Comparison of ENCODE assay signal across 21 mouse cellular contexts in genomic region chr6:145904616-145905015, GRCm38 (mm10). TPM values are rescaled to one million over a fixed set of nuclear protein-coding genes. Genes with fewer than 3 reads are reported as not detected.
DNase-seq lines count a peak whose midpoint lies in the region; ATAC-seq and TF ChIP-seq lines count a peak whose summit lies in the region.
"Had no signal": no experiment of that assay in that cellular context is flagged by ENCODE, and none has a peak within 500 bp of the region (broad histone marks: within the 10 kb centered on the region; RNA-seq: fewer than 3 reads in every experiment).

No protein-coding gene starts in this region.

- DNase-seq in forebrain, embryonic 11.5 days (ENCODE audit: low spot score) = peak; percentile 29
- DNase-seq in forebrain, embryonic 14.5 days (ENCODE audit: low spot score) = no peak
- DNase-seq in heart, adult 11 months = peak; percentile 80
- peak; percentile 69 for DNase-seq in midbrain, embryonic 11.5 days (ENCODE audit: low spot score, missing footprints)
- DNase-seq in CH12.LX (ENCODE audit: extremely low read depth) = no peak
- DNase-seq in kidney, postnatal 14 days = no peak
- DNase-seq: adrenal gland, adult 2 months; adrenal gland, adult 8-10 months; adrenal gland, postnatal 10 days; adrenal gland, postnatal 14 days; adrenal gland, postnatal 25 days; adrenal gland, postnatal 36 days; B cell, adult 2 months; cerebellum, adult 11 months had no signal

- no peaks in the 10 kb centered on the region for H3K79me2 ChIP-seq in CH12.LX (replicated peaks; ENCODE audit: control insufficient read depth, extremely low read depth, insufficient read depth, poor library complexity, severe bottlenecking)

- H3K4me1 ChIP-seq in forebrain, embryonic 11.5 days (replicated peaks; ENCODE audit: control insufficient read depth, insufficient read depth, low read length) = no peaks in the 10 kb centered on the region
- H3K4me1 ChIP-seq in forebrain, embryonic 14.5 days (ENCODE audit: control insufficient read depth, insufficient read depth, low read length) = no peaks in the 10 kb centered on the region
- peaks cover 6% of the 10 kb centered on the region; the same call in 1 of the 2 replicates for H3K4me1 ChIP-seq in heart, embryonic 11.5 days (ENCODE audit: control insufficient read depth, insufficient read depth, low read length)
- no peaks in the 10 kb centered on the region for H3K4me1 ChIP-seq in midbrain, embryonic 11.5 days (ENCODE audit: control insufficient read depth, insufficient read depth, low read length)
- no peaks in the 10 kb centered on the region for H3K4me1 ChIP-seq in midbrain, embryonic 16.5 days (ENCODE audit: control insufficient read depth, insufficient read depth, low read length)
- peaks cover 24 to 37% of the 10 kb centered on the region in 2 experiments for H3K4me1 ChIP-seq in CH12.LX (ENCODE audit: control insufficient read depth in 1 of 2, insufficient read depth in 2 of 2)

- no peaks in the 10 kb centered on the region for H3K9me3 ChIP-seq in forebrain, embryonic 11.5 days (ENCODE audit: control insufficient read depth, low read length)
- no peaks in the 10 kb centered on the region for H3K9me3 ChIP-seq in forebrain, embryonic 14.5 days (replicated peaks; ENCODE audit: control insufficient read depth, low read length)
- H3K9me3 ChIP-seq in heart, embryonic 11.5 days (replicated peaks; ENCODE audit: control insufficient read depth, low read length) = no peaks in the 10 kb centered on the region
- H3K9me3 ChIP-seq in midbrain, embryonic 11.5 days (ENCODE audit: control insufficient read depth, low read length) = no peaks in the 10 kb centered on the region
- H3K9me3 ChIP-seq in midbrain, embryonic 16.5 days (replicated peaks; ENCODE audit: control insufficient read depth, low read length, poor library complexity, severe bottlenecking) = no peaks in the 10 kb centered on the region
- H3K9me3 ChIP-seq in CH12.LX (replicated peaks; ENCODE audit: low read length) = peaks cover 2% of the 10 kb centered on the region

- TF ChIP-seq EP300 in CH12.LX (IDR thresholded peaks at IDR 0.05; ENCODE audit: low read length) = no peak

- in situ Hi-C loops in CH12.LX (cut with MboI; ENCODE audit: low pct_ligation_motif_present, low pct_unique_long_range_greater_than_20kb, low sequenced_read_pairs) = no loop called here

- no peak for TF ChIP-seq RAD21 in CH12.LX (IDR thresholded peaks at IDR 0.05; ENCODE audit: low read depth, low read length)

- TF ChIP-seq POLR2A in CH12.LX (IDR thresholded peaks at IDR 0.05; ENCODE audit: low read depth, low read length) = no peak

- H3K4me2 ChIP-seq in forebrain, embryonic 11.5 days (ENCODE audit: low read depth, low read length, severe bottlenecking) = no peak overlapping the region
- H3K4me2 ChIP-seq in forebrain, embryonic 14.5 days (ENCODE audit: low read length) = no peak overlapping the region
- no peak overlapping the region for H3K4me2 ChIP-seq in heart, embryonic 11.5 days
- no peak overlapping the region for H3K4me2 ChIP-seq in midbrain, embryonic 11.5 days
- H3K4me2 ChIP-seq in midbrain, embryonic 16.5 days (ENCODE audit: low read length) = no peak overlapping the region
- H3K4me2 ChIP-seq in CH12.LX (ENCODE audit: insufficient read depth, low read depth, poor library complexity, severe bottlenecking) = peak overlapping the region; percentile 85

- H3K4me3 ChIP-seq in forebrain, embryonic 11.5 days (ENCODE audit: low read depth, low read length) = no peak overlapping the region
- H3K4me3 ChIP-seq in forebrain, embryonic 14.5 days (ENCODE audit: low read depth, low read length) = no peak overlapping the region
- no peak overlapping the region for H3K4me3 ChIP-seq in heart, embryonic 11.5 days (ENCODE audit: low read depth, low read length)
- H3K4me3 ChIP-seq in midbrain, embryonic 11.5 days (ENCODE audit: low read depth, low read length) = no peak overlapping the region
- no peak overlapping the region for H3K4me3 ChIP-seq in midbrain, embryonic 16.5 days (ENCODE audit: low read depth, low read length)
- no peak overlapping the region for H3K4me3 ChIP-seq in CH12.LX (replicated peaks in 1 of 3; ENCODE audit: low read depth in 2 of 3, low read length in 2 of 3, poor library complexity in 1 of 3)

- dilution Hi-C loops in CH12.LX (cut with MboI; ENCODE audit: extremely low pct_ligation_motif_present, extremely low pct_unique_long_range_greater_than_20kb, low sequenced_read_pairs) = no loop called here

- WGBS in forebrain, embryonic 11.5 days = 80% methylated on average over 5 of the region's 5 CpGs
- WGBS in forebrain, embryonic 14.5 days = 80% methylated on average over 5 of the region's 5 CpGs
- 77% methylated on average over 5 of the region's 5 CpGs for WGBS in heart, embryonic 11.5 days (ENCODE audit: insufficient replicate concordance)
- 83% methylated on average over 5 of the region's 5 CpGs for WGBS in midbrain, embryonic 11.5 days
- WGBS in midbrain, embryonic 16.5 days = 78% methylated on average over 5 of the region's 5 CpGs

- no peak for ATAC-seq in forebrain, embryonic 11.5 days (replicated peaks; ENCODE audit: low FRiP score)
- ATAC-seq in forebrain, embryonic 14.5 days = no peak
- ATAC-seq in heart, embryonic 11.5 days (replicated peaks; ENCODE audit: insufficient number of reproducible peaks, low FRiP score, low TSS enrichment) = no peak
- ATAC-seq in midbrain, embryonic 11.5 days (ENCODE audit: low FRiP score) = no peak
- ATAC-seq in midbrain, embryonic 16.5 days = no peak
- ATAC-seq: activated CD4-positive, CD25-positive, alpha-beta regulatory T cell, adult 4 months; CD4-positive, CD25-positive, alpha-beta regulatory T cell, adult 4 months; Patski had no signal

- no peak overlapping the region for H3K27ac ChIP-seq in forebrain, embryonic 11.5 days (ENCODE audit: low read depth, low read length)
- no peak overlapping the region for H3K27ac ChIP-seq in forebrain, embryonic 14.5 days (ENCODE audit: low read depth, low read length)
- H3K27ac ChIP-seq in heart, embryonic 11.5 days (ENCODE audit: low read depth, low read length) = no peak overlapping the region
- H3K27ac ChIP-seq in midbrain, embryonic 11.5 days (ENCODE audit: low read depth, low read length) = no peak overlapping the region
- H3K27ac ChIP-seq in midbrain, embryonic 16.5 days (ENCODE audit: low read length) = no peak overlapping the region
- 0 out of 2 replicates have a peak overlapping the region, but pooled peaks have one; percentile 42 for H3K27ac ChIP-seq in CH12.LX (ENCODE audit: insufficient read depth, low read depth)

- H3K9ac ChIP-seq in forebrain, embryonic 11.5 days (ENCODE audit: low read length) = no peak overlapping the region
- no peak overlapping the region for H3K9ac ChIP-seq in forebrain, embryonic 14.5 days (ENCODE audit: low read length)
- H3K9ac ChIP-seq in heart, embryonic 11.5 days (ENCODE audit: low read depth, low read length) = no peak overlapping the region
- H3K9ac ChIP-seq in midbrain, embryonic 11.5 days (ENCODE audit: low read length) = no peak overlapping the region
- no peak overlapping the region for H3K9ac ChIP-seq in midbrain, embryonic 16.5 days (ENCODE audit: low read depth, low read length)
- peak overlapping the region; percentile 54; the same call in 1 of the 2 replicates for H3K9ac ChIP-seq in CH12.LX (ENCODE audit: insufficient read depth, low read depth)

- no peaks in the 10 kb centered on the region for H3K36me3 ChIP-seq in forebrain, embryonic 11.5 days (ENCODE audit: control insufficient read depth, insufficient read depth, low read length)
- H3K36me3 ChIP-seq in forebrain, embryonic 14.5 days (ENCODE audit: control insufficient read depth, insufficient read depth, low read length) = no peaks in the 10 kb centered on the region
- no peaks in the 10 kb centered on the region for H3K36me3 ChIP-seq in heart, embryonic 11.5 days (ENCODE audit: control insufficient read depth, insufficient read depth, low read length)
- no peaks in the 10 kb centered on the region for H3K36me3 ChIP-seq in midbrain, embryonic 11.5 days (ENCODE audit: control insufficient read depth, insufficient read depth, low read length)
- no peaks in the 10 kb centered on the region for H3K36me3 ChIP-seq in midbrain, embryonic 16.5 days (ENCODE audit: control insufficient read depth, insufficient read depth, low read length)
- no peaks in the 10 kb centered on the region for H3K36me3 ChIP-seq in CH12.LX (replicated peaks in 1 of 2; ENCODE audit: control insufficient read depth in 1 of 2, insufficient read depth in 1 of 2, low read length in 1 of 2)
- H3K36me3 ChIP-seq: G1E had no signal

- H3K27me3 ChIP-seq in forebrain, embryonic 11.5 days (ENCODE audit: control insufficient read depth, insufficient read depth, low read length) = no peaks in the 10 kb centered on the region
- H3K27me3 ChIP-seq in forebrain, embryonic 14.5 days (replicated peaks; ENCODE audit: control insufficient read depth, insufficient read depth, low read length) = no peaks in the 10 kb centered on the region
- H3K27me3 ChIP-seq in heart, embryonic 11.5 days (ENCODE audit: control insufficient read depth, insufficient read depth, low read length) = no peaks in the 10 kb centered on the region
- H3K27me3 ChIP-seq in midbrain, embryonic 11.5 days (ENCODE audit: control insufficient read depth, insufficient read depth, low read length) = no peaks in the 10 kb centered on the region
- no peaks in the 10 kb centered on the region for H3K27me3 ChIP-seq in midbrain, embryonic 16.5 days (ENCODE audit: control insufficient read depth, insufficient read depth, low read depth, low read length)
- H3K27me3 ChIP-seq in CH12.LX (replicated peaks) = no peaks in the 10 kb centered on the region
- H3K27me3 ChIP-seq: Patski had no signal

- TF ChIP-seq CTCF in CH12.LX (conservative IDR thresholded peaks at IDR 0.05 in 1 of 2, IDR thresholded peaks at IDR 0.05 in 1 of 2; ENCODE audit: low read depth in 2 of 2, low read length in 2 of 2) = no peak

RNA-seq across cellular contexts. Expression of gene Sspn, which starts 26.8 kb away (rescaled TPM):
- polyA plus RNA-seq in forebrain, embryonic 11.5 days (2014; fragmentation: Nextera tagmentation; extraction: Ambion mirVana) = 1.9 and 2.0 TPM in 2 replicates
- 1.9 and 2.2 TPM in 2 replicates for polyA plus RNA-seq in forebrain, embryonic 14.5 days (2014; fragmentation: Nextera tagmentation; extraction: Ambion mirVana)
- polyA plus RNA-seq in heart, embryonic 11.5 days (2014; fragmentation: Nextera tagmentation; extraction: Ambion mirVana) = 35.6 and 53.3 TPM in 2 replicates
- polyA plus RNA-seq in midbrain, embryonic 11.5 days (2014; fragmentation: Nextera tagmentation; extraction: Ambion mirVana) = 2.6 and 3.1 TPM in 2 replicates
- polyA plus RNA-seq in midbrain, embryonic 16.5 days (2015; fragmentation: Nextera tagmentation; extraction: Ambion mirVana) = 4.4 and 6.2 TPM in 2 replicates
- 0.13 and 0.17 TPM in 2 replicates for total RNA-seq in CH12.LX (2012; rRNA removed)
- 0.04 and 0.08 TPM in 2 replicates for total RNA-seq in CH12.LX (2014; rRNA removed)
- 0.14 and 0.22 TPM in 2 replicates for polyA plus RNA-seq in CH12.LX (2012; ENCODE audit: insufficient read length, low read depth)
- total RNA-seq: MEL had no signal
- polyA plus RNA-seq: activated CD4-positive, CD25-positive, alpha-beta regulatory T cell, adult 4 months; CD4-positive, CD25-positive, alpha-beta regulatory T cell, adult 4 months; G1E had no signal

RNA-seq across cellular contexts. Expression of gene Bhlhe41, which starts 39.3 kb away (rescaled TPM):
- 2.1 and 2.4 TPM in 2 replicates for polyA plus RNA-seq in forebrain, embryonic 11.5 days (2014; fragmentation: Nextera tagmentation; extraction: Ambion mirVana)
- 1.7 and 2.5 TPM in 2 replicates for polyA plus RNA-seq in forebrain, embryonic 14.5 days (2014; fragmentation: Nextera tagmentation; extraction: Ambion mirVana)
- 7.6 and 8.5 TPM in 2 replicates for polyA plus RNA-seq in heart, embryonic 11.5 days (2014; fragmentation: Nextera tagmentation; extraction: Ambion mirVana)
- polyA plus RNA-seq in midbrain, embryonic 11.5 days (2014; fragmentation: Nextera tagmentation; extraction: Ambion mirVana) = 1.9 and 2.1 TPM in 2 replicates
- 8.9 and 9.7 TPM in 2 replicates for polyA plus RNA-seq in midbrain, embryonic 16.5 days (2015; fragmentation: Nextera tagmentation; extraction: Ambion mirVana)
- 12.6 and 19.1 TPM in 2 replicates for total RNA-seq in CH12.LX (2012; rRNA removed)
- 11.9 and 12.5 TPM in 2 replicates for total RNA-seq in CH12.LX (2014; rRNA removed)
- 105 and 110 TPM in 2 replicates for polyA plus RNA-seq in CH12.LX (2012; ENCODE audit: insufficient read length, low read depth)
- total RNA-seq: MEL had no signal
- polyA plus RNA-seq: G1E had no signal

Comparison
In these comparisons a context has a peak if more than half of its experiments do, and no peak if none do; other contexts are left out.
1. DNase-seq: peak in forebrain, embryonic 11.5 days (single experiment), heart, adult 11 months (single experiment) and midbrain, embryonic 11.5 days (single experiment); none in forebrain, embryonic 14.5 days (single experiment), CH12.LX (single experiment) and kidney, postnatal 14 days (single experiment).